Mouse (Mus musculus): Measurements from ENCODE around the gene Mettl26. TPM values are rescaled to one million over a fixed set of nuclear protein-coding genes. Genes with fewer than 3 reads are reported as not detected.
A peak's percentile ranks its signal among the peaks of the same experiment; 100 is the strongest.

The Mettl26 gene
- polyA plus RNA-seq, 1 experiment from 2014 or later, result 64.1 TPM

GRCm38 (mm10) chr17:25835301-25835700 lies 39.6 kb upstream of the Mettl26 start:
- H3K4me1 ChIP-seq (replicated peaks; ENCODE audit: control insufficient read depth, insufficient read depth, low read length), result peaks cover 40% of the 10 kb centered on the region

GRCm38 (mm10) chr17:25835816-25836215 lies 39.1 kb upstream of the Mettl26 start:
- no peak for DNase-seq (ENCODE audit: low spot score)
- Histone ChIP-seq H3K4me2 (ENCODE audit: low read length) (no peak overlapping the region), H3K36me3 (ENCODE audit: control insufficient read depth, insufficient read depth, low read length) (peaks cover 48% of the 10 kb centered on the region), H3K27me3 (replicated peaks; ENCODE audit: control insufficient read depth, insufficient read depth, low read length) (no peaks in the 10 kb centered on the region), H3K4me1 (replicated peaks; ENCODE audit: control insufficient read depth, insufficient read depth, low read length) (peaks cover 37% of the 10 kb centered on the region), H3K9ac (ENCODE audit: low read length) (no peak overlapping the region), H3K27ac (ENCODE audit: low read depth) (no peak overlapping the region), H3K4me3 (ENCODE audit: low read depth, low read length) (no peak overlapping the region), H3K9me3 (ENCODE audit: control insufficient read depth, low read length) (no peaks in the 10 kb centered on the region)
- WGBS, result 94% methylated on average over 16 of the region's 16 CpGs
- no peak for ATAC-seq (replicated peaks; ENCODE audit: low FRiP score, low TSS enrichment, low read depth)

More at GRCm38 (mm10) chr17:25835301-25835700, 39.6 kb upstream of the Mettl26 start:
- ATAC-seq (replicated peaks; ENCODE audit: low FRiP score, low TSS enrichment, low read depth), result no peak
- no peak for DNase-seq (ENCODE audit: low spot score)
- no peak overlapping the region for H3K9ac ChIP-seq (ENCODE audit: low read length)
- peaks cover 48% of the 10 kb centered on the region for H3K36me3 ChIP-seq (ENCODE audit: control insufficient read depth, insufficient read depth, low read length)
- 96% methylated on average over 7 of the region's 7 CpGs for WGBS
- no peak overlapping the region for H3K4me2 ChIP-seq (ENCODE audit: low read length)
- H3K9me3 ChIP-seq (ENCODE audit: control insufficient read depth, low read length), result no peaks in the 10 kb centered on the region
- H3K27ac ChIP-seq (ENCODE audit: low read depth), result no peak overlapping the region
- no peak overlapping the region for H3K4me3 ChIP-seq (ENCODE audit: low read depth, low read length)
- no peaks in the 10 kb centered on the region for H3K27me3 ChIP-seq (replicated peaks; ENCODE audit: control insufficient read depth, insufficient read depth, low read length)

GRCm38 (mm10) chr17:25836397-25837075 lies 38.3 kb upstream of the Mettl26 start:
- Histone ChIP-seq H3K4me2 (ENCODE audit: low read length) (peak overlapping the region; percentile 72), H3K27ac (ENCODE audit: low read depth) (peak overlapping the region; percentile 19), H3K4me1 (replicated peaks; ENCODE audit: control insufficient read depth, insufficient read depth, low read length) (peaks cover 29% of the 10 kb centered on the region), H3K9me3 (ENCODE audit: control insufficient read depth, low read length) (no peaks in the 10 kb centered on the region), H3K9ac (ENCODE audit: low read length) (peak overlapping the region; percentile 37; the same call in 1 of the 2 replicates), H3K4me3 (ENCODE audit: low read depth, low read length) (peak overlapping the region; percentile 31), H3K27me3 (replicated peaks; ENCODE audit: control insufficient read depth, insufficient read depth, low read length) (no peaks in the 10 kb centered on the region), H3K36me3 (ENCODE audit: control insufficient read depth, insufficient read depth, low read length) (peaks cover 48% of the 10 kb centered on the region)
- ATAC-seq (replicated peaks; ENCODE audit: low FRiP score, low TSS enrichment, low read depth) (no peak), DNase-seq (ENCODE audit: low spot score) (peak; percentile 65)
- WGBS, result 22% methylated on average over 23 of the region's 23 CpGs

GRCm38 (mm10) chr17:25837076-25837410 lies 37.8 kb upstream of the Mettl26 start, which contains the start of gene Rhbdl1:
TSS of gene Rhbdl1 (minus strand) at chr17:25837295.
- Histone ChIP-seq H3K27me3 (replicated peaks; ENCODE audit: control insufficient read depth, insufficient read depth, low read length) (no peaks in the 10 kb centered on the region), H3K27ac (ENCODE audit: low read depth) (peak within 1 kb of the TSS; percentile 19), H3K4me1 (replicated peaks; ENCODE audit: control insufficient read depth, insufficient read depth, low read length) (peaks cover 24% of the 10 kb centered on the region), H3K36me3 (ENCODE audit: control insufficient read depth, insufficient read depth, low read length) (peaks cover 49% of the 10 kb centered on the region), H3K9me3 (ENCODE audit: control insufficient read depth, low read length) (no peaks in the 10 kb centered on the region), H3K9ac (ENCODE audit: low read length) (peak within 1 kb of the TSS; percentile 37; the same call in 1 of the 2 replicates), H3K4me3 (ENCODE audit: low read depth, low read length) (peak within 1 kb of the TSS; percentile 31), H3K4me2 (ENCODE audit: low read length) (peak within 1 kb of the TSS; percentile 72)
- peak; percentile 20; the same call in 1 of the 2 replicates for ATAC-seq (replicated peaks; ENCODE audit: low FRiP score, low TSS enrichment, low read depth)
- WGBS, result under 1% methylated on average over 29 of the region's 29 CpGs
- peak; percentile 80 for DNase-seq (ENCODE audit: low spot score)

GRCm38 (mm10) chr17:25837533-25837932 lies 37.3 kb upstream of the Mettl26 start:
- Histone ChIP-seq H3K36me3 (ENCODE audit: control insufficient read depth, insufficient read depth, low read length) (peaks cover 54% of the 10 kb centered on the region), H3K4me1 (replicated peaks; ENCODE audit: control insufficient read depth, insufficient read depth, low read length) (peaks cover 24% of the 10 kb centered on the region), H3K9ac (ENCODE audit: low read length) (no peak overlapping the region), H3K9me3 (ENCODE audit: control insufficient read depth, low read length) (no peaks in the 10 kb centered on the region), H3K4me2 (ENCODE audit: low read length) (peak overlapping the region; percentile 72; the same call in 1 of the 2 replicates), H3K27ac (ENCODE audit: low read depth) (no peak overlapping the region), H3K27me3 (replicated peaks; ENCODE audit: control insufficient read depth, insufficient read depth, low read length) (no peaks in the 10 kb centered on the region), H3K4me3 (ENCODE audit: low read depth, low read length) (no peak overlapping the region)
- WGBS, result 46% methylated on average over 3 of the region's 3 CpGs
- ATAC-seq (replicated peaks; ENCODE audit: low FRiP score, low TSS enrichment, low read depth) (no peak), DNase-seq (ENCODE audit: low spot score) (no peak)

GRCm38 (mm10) chr17:25838904-25839303 lies 36.0 kb upstream of the Mettl26 start:
- peaks cover 31% of the 10 kb centered on the region for H3K4me1 ChIP-seq (replicated peaks; ENCODE audit: control insufficient read depth, insufficient read depth, low read length)
- no peaks in the 10 kb centered on the region for H3K27me3 ChIP-seq (replicated peaks; ENCODE audit: control insufficient read depth, insufficient read depth, low read length)
- H3K4me2 ChIP-seq (ENCODE audit: low read length), result no peak overlapping the region
- no peak for DNase-seq (ENCODE audit: low spot score)
- H3K27ac ChIP-seq (ENCODE audit: low read depth), result no peak overlapping the region
- no peak for ATAC-seq (replicated peaks; ENCODE audit: low FRiP score, low TSS enrichment, low read depth)
- H3K9ac ChIP-seq (ENCODE audit: low read length), result no peak overlapping the region
- H3K36me3 ChIP-seq (ENCODE audit: control insufficient read depth, insufficient read depth, low read length), result peaks cover 55% of the 10 kb centered on the region
- no peaks in the 10 kb centered on the region for H3K9me3 ChIP-seq (ENCODE audit: control insufficient read depth, low read length)
- no peak overlapping the region for H3K4me3 ChIP-seq (ENCODE audit: low read depth, low read length)
- 85% methylated on average over 4 of the region's 4 CpGs for WGBS

GRCm38 (mm10) chr17:25839455-25840235 lies 35.2 kb upstream of the Mettl26 start:
- DNase-seq (ENCODE audit: low spot score) (no peak), ATAC-seq (replicated peaks; ENCODE audit: low FRiP score, low TSS enrichment, low read depth) (no peak)
- Histone ChIP-seq H3K4me1 (replicated peaks; ENCODE audit: control insufficient read depth, insufficient read depth, low read length) (peaks cover 23% of the 10 kb centered on the region), H3K27me3 (replicated peaks; ENCODE audit: control insufficient read depth, insufficient read depth, low read length) (no peaks in the 10 kb centered on the region), H3K9me3 (ENCODE audit: control insufficient read depth, low read length) (no peaks in the 10 kb centered on the region), H3K36me3 (ENCODE audit: control insufficient read depth, insufficient read depth, low read length) (peaks cover 55% of the 10 kb centered on the region), H3K4me2 (ENCODE audit: low read length) (no peak overlapping the region), H3K27ac (ENCODE audit: low read depth) (no peak overlapping the region), H3K9ac (ENCODE audit: low read length) (no peak overlapping the region), H3K4me3 (ENCODE audit: low read depth, low read length) (no peak overlapping the region)
- 85% methylated on average over 14 of the region's 14 CpGs for WGBS

- WGBS, result 94% methylated on average over 6 of the region's 6 CpGs
- ATAC-seq (replicated peaks; ENCODE audit: low FRiP score, low TSS enrichment, low read depth) (no peak), DNase-seq (ENCODE audit: low spot score) (no peak)
- Histone ChIP-seq H3K9me3 (ENCODE audit: control insufficient read depth, low read length) (no peaks in the 10 kb centered on the region), H3K4me3 (ENCODE audit: low read depth, low read length) (no peak overlapping the region), H3K4me2 (ENCODE audit: low read length) (no peak overlapping the region), H3K27me3 (replicated peaks; ENCODE audit: control insufficient read depth, insufficient read depth, low read length) (no peaks in the 10 kb centered on the region), H3K36me3 (ENCODE audit: control insufficient read depth, insufficient read depth, low read length) (peaks cover 52% of the 10 kb centered on the region), H3K9ac (ENCODE audit: low read length) (no peak overlapping the region), H3K27ac (ENCODE audit: low read depth) (no peak overlapping the region), H3K4me1 (replicated peaks; ENCODE audit: control insufficient read depth, insufficient read depth, low read length) (peaks cover 23% of the 10 kb centered on the region)
These were observed 34.4 kb upstream of the Mettl26 start for GRCm38 (mm10) chr17:25840519-25840918.
